Mouse (Mus musculus) C2C12 (cell line): ENCODE measurements around the gene Slc22a23.

ENCODE experiments used
- CEBPB ChIP-seq: IDR thresholded peaks from one replicate; pipeline ENCODE4 v1.6.1; 2011; ENCODE audit warnings: low read depth, mild to moderate bottlenecking, control low read depth, moderate library complexity
- CTCF ChIP-seq: IDR thresholded peaks from one replicate; pipeline ENCODE4 v1.5.1; 2011; ENCODE audit not compliant: control insufficient read depth, insufficient read depth, insufficient read length
- MAX ChIP-seq: IDR thresholded peaks from one replicate; pipeline ENCODE4 v1.6.1; 2011; ENCODE audit warnings: mild to moderate bottlenecking, control low read depth
- MYOG ChIP-seq: IDR thresholded peaks from one replicate; pipeline ENCODE4 v1.6.1; 2011; ENCODE audit not compliant: control insufficient read depth, insufficient read length; ENCODE audit errors: extremely low read depth
- USF1 ChIP-seq: IDR thresholded peaks from one replicate; pipeline ENCODE4 v1.6.1; 2011; ENCODE audit warnings: low read depth, mild to moderate bottlenecking, control low read depth, moderate library complexity

DNA sequence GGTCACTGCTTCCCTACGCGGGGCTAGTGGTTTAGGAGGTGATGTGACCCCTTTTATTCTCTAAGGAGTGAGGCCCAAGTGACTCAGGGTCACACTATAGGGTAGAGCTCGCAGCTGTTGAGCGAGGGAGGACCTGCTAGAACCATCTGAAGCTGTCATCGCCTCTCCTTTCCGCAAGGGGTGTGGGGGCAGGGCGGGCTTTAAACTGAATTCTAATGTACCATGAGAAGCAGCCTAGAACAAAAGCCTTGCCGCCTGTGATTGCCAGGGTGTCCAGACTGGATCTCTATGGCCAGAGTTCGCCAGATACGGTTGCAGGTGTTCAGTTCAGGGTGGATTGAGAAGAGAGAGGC, 213.3 kb downstream of the Slc22a23 start:
- no peak for TF ChIP-seq CTCF
- no peak for TF ChIP-seq USF1
- TF ChIP-seq CEBPB: no peak
- TF ChIP-seq MAX: no peak
- no peak for TF ChIP-seq MYOG
